Mouse (Mus musculus): ENCODE data around the gene Wfdc9.

DNA sequence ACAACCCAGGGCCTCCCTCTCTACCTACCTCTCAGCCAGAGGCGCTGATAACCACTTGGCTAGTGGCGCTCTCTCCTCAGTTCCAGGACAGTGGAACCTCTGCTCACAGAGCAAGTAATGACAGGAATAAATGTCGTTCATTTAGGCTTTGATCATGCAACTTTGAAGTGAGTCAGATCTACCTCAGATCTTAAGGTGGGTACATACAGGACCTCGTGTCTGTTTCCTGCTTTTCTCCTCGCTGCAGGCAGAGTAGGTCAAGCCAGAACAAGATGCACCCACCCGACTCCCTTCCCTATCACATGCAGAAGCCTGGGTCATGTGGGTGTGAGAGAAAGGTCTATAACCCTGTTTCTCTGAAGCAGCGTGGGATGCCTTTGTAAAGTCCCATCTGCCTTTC lies 17.6 kb upstream of the Wfdc9 start, which contains the start of gene Wfdc11:
- TF ChIP-seq CTCF (IDR thresholded peaks at IDR 0.05; ENCODE audit: extremely low read depth, insufficient read depth, low read length): no peak
- TF ChIP-seq POLR2A (IDR thresholded peaks at IDR 0.05; ENCODE audit: extremely low read depth, insufficient read depth, low read length): no peak
